Mouse (Mus musculus) intestine, embryonic 16.5 days (tissue): ENCODE data around the gene Dhx40. TPM values are rescaled to one million over a fixed set of nuclear protein-coding genes. Genes with fewer than 3 reads are reported as not detected.
"Not testable (repeated sequence)": the region's sequence is repeated elsewhere in the genome, so short reads cannot be mapped to it uniquely, and the experiment has no call there.

Source experiments
- ATAC-seq: fragments of 200-750 bp; cut with Nextera tagmentation; 2 replicates; pipeline ENCODE4 v1.8.0; 2017; ENCODE audit warnings: moderate TSS enrichment, moderate library complexity
- H3K27ac ChIP-seq: fragments of 300-500 bp; sonication (generic); 2 replicates; pipeline ENCODE4 v1.5.1; 2014; ENCODE audit warnings: mild to moderate bottlenecking, low read length
- H3K27me3 ChIP-seq: fragments of 300-500 bp; sonication (generic); replicated peaks from 2 replicates; pipeline ENCODE4 v1.6.1; 2014; ENCODE audit warnings: low read length, control low read depth, mixed read lengths; ENCODE audit not compliant: control insufficient read depth, insufficient read depth
- H3K36me3 ChIP-seq: fragments of 300-500 bp; sonication (generic); 2 replicates; pipeline ENCODE4 v1.6.1; 2014; ENCODE audit warnings: low read length, control low read depth; ENCODE audit not compliant: control insufficient read depth, insufficient read depth
- H3K4me1 ChIP-seq: fragments of 300-500 bp; sonication (generic); 2 replicates; pipeline ENCODE4 v1.6.1; 2014; ENCODE audit warnings: low read length, control low read depth, mixed read lengths; ENCODE audit not compliant: control insufficient read depth, insufficient read depth
- H3K4me2 ChIP-seq: fragments of 300-500 bp; sonication (generic); 2 replicates; pipeline ENCODE4 v1.6.1; 2014; ENCODE audit warnings: low read depth, low read length, control low read depth
- H3K4me3 ChIP-seq: fragments of 300-500 bp; sonication (generic); 2 replicates; pipeline ENCODE4 v1.5.1; 2014; ENCODE audit warnings: mild to moderate bottlenecking, low read length
- H3K9ac ChIP-seq: fragments of 300-500 bp; sonication (generic); 2 replicates; pipeline ENCODE4 v1.6.1; 2014; ENCODE audit warnings: low read depth, low read length
- H3K9me3 ChIP-seq: fragments of 300-500 bp; sonication (generic); 2 replicates; pipeline ENCODE4 v1.6.1; 2016; ENCODE audit warnings: low read length, control low read depth; ENCODE audit not compliant: control insufficient read depth
- WGBS: fragments of 180-500 bp; shearing (Covaris S2); extraction: QIAGEN DNeasy Blood & Tissue Kit; methylation state at CpG from one replicate; pipeline ENCODE4 v1.1.7; 2014; 5-methylcytosine and 5-hydroxymethylcytosine counted together
- polyA plus RNA-seq: library from polyadenylated mRNA; unstranded; fragments of >200 nt; fragmentation: Nextera tagmentation; extraction: Ambion mirVana; gene quantifications from 2 replicates; pipeline ENCODE4 v1.2.1, GENCODE M21; 2015

Dhx40 gene
- polyA plus RNA-seq, 1 experiment from 2014 or later: 13.2 TPM

DNA sequence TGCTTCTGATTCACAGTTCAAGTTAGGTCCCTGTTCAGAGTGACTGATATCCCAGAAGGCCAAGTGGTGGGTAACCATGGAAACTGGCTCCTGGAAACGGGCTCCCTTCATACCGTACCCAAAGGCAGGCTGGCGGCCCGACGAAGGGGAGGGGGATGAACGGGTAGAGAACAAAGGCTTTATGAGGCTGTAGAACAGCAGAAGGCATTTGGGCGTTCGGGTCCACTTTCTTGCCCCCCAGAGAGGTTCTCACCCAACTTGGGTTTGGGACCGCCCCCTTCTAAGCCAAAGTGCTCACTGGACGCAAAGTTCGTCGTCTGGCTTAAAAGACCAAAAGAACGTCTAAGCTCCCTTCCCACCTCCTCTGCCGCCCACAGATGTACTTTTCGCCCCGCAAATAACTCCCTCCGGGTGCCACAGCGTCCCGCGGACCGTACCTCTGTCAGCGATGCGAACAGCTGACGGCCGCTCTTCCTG lies 507 bp downstream of the Dhx40 start:
- peak overlapping the region; percentile 84 for H3K4me2 ChIP-seq
- H3K9ac ChIP-seq: peak overlapping the region; percentile 80
- 0% methylated on average over 25 of the region's 25 CpGs for WGBS
- H3K9me3 ChIP-seq: no peaks in the 10 kb centered on the region
- H3K27ac ChIP-seq: peak overlapping the region; percentile 70
- H3K36me3 ChIP-seq: peaks cover 6% of the 10 kb centered on the region; the same call in 1 of the 2 replicates
- no peaks in the 10 kb centered on the region for H3K4me1 ChIP-seq
- peak overlapping the region; percentile 100 for H3K4me3 ChIP-seq
- no peaks in the 10 kb centered on the region for H3K27me3 ChIP-seq
- peak; percentile 71 for ATAC-seq

DNA sequence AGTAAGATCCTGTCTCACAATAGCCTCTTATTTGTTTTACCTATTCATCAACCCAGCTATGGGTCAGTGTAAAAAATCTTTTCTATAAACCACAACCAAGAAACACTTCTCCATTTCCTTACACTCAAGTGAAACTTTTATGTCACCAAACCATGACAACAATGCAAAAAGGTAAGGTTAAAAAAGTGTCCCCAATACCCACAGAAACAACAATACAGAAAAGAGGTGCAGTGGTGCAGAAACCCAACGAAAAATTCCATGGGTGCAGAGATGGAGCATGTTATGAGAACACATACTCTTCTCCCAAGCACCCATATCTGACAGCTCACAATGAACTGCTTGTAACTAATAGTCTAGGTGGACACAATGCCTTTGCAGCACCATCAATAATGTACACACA lies 13.4 kb downstream of the Dhx40 start:
- Histone ChIP-seq H3K4me3 (no peak overlapping the region), H3K9me3 (no peaks in the 10 kb centered on the region), H3K27me3 (no peaks in the 10 kb centered on the region), H3K4me1 (no peaks in the 10 kb centered on the region), H3K36me3 (peaks cover 2% of the 10 kb centered on the region; the same call in 1 of the 2 replicates), H3K4me2 (no peak overlapping the region), H3K27ac (no peak overlapping the region), H3K9ac (no peak overlapping the region)
- 78% methylated on average over 1 of the region's 1 CpGs for WGBS
- no peak for ATAC-seq

DNA sequence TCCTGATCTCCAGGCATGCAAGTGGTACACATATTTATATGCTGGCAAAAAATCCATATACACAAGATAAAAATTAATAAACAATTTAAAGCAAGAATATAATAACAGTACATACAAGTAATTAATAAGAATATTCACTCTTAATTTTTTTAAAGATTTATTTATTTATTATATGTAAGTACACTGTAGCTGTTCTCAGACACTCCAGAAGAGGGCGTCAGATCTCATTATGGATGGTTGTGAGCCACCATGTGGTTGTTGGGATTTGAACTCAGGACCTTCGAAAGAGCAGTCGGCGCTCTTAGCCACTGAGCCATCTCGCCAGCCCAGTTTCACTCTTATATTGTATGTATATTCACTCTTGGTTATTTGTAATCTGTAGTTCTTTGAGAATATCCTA lies 20.1 kb downstream of the Dhx40 start:
- not testable (repeated sequence) for H3K9ac ChIP-seq, H3K36me3 ChIP-seq, H3K27ac ChIP-seq, H3K4me2 ChIP-seq, H3K27me3 ChIP-seq, H3K9me3 ChIP-seq, ATAC-seq, H3K4me3 ChIP-seq, H3K4me1 ChIP-seq
- WGBS: 92% methylated on average over 5 of the region's 5 CpGs

DNA sequence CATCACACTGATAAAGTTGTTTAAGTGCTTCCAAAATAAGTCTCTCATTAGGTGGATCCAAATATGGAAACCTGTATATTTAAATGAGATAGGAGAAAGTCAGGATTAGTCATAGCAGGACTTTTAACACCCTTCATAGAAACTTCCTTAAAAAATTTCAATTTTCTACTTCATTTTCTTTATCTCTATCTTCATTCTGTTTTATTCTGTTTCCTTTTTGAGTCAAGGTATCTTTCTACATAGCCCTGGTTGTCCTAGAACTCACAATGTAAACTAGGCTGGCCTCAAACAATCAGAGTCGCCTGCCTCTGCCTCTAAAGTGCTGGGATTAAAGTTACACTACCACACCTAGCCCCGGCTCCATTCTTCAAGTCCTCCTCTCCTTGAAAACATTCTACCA lies 21.8 kb downstream of the Dhx40 start:
- Histone ChIP-seq H3K4me2 (no peak overlapping the region), H3K4me3 (no peak overlapping the region), H3K9me3 (no peaks in the 10 kb centered on the region), H3K9ac (no peak overlapping the region), H3K27me3 (no peaks in the 10 kb centered on the region), H3K4me1 (no peaks in the 10 kb centered on the region), H3K27ac (no peak overlapping the region), H3K36me3 (no peaks in the 10 kb centered on the region)
- ATAC-seq: no peak
- WGBS: 93% methylated on average over 2 of the region's 2 CpGs

DNA sequence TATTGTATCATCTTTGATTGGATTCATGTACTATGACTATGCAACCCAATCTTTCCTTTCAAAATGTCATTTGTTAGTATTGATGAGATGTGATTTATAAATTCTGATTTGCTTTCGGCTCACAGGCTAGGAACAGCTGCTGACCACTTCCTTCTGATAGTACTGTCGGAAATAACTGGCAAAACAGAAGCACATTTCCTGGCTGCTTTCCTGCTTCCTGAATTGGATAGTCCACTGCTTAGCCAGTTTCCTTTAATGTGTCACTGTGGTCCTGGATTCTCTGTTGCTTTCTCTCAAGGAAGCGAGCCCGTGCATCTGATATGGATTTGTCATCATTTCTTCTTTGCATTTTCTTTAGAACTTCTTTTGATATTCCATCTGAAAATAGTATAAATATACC lies 37.7 kb downstream of the Dhx40 start:
- Histone ChIP-seq H3K9ac (no peak overlapping the region), H3K27ac (no peak overlapping the region), H3K4me2 (no peak overlapping the region), H3K9me3 (no peaks in the 10 kb centered on the region), H3K4me3 (no peak overlapping the region), H3K36me3 (no peaks in the 10 kb centered on the region), H3K27me3 (no peaks in the 10 kb centered on the region), H3K4me1 (no peaks in the 10 kb centered on the region)
- WGBS: 89% methylated on average over 4 of the region's 4 CpGs
- ATAC-seq: no peak

DNA sequence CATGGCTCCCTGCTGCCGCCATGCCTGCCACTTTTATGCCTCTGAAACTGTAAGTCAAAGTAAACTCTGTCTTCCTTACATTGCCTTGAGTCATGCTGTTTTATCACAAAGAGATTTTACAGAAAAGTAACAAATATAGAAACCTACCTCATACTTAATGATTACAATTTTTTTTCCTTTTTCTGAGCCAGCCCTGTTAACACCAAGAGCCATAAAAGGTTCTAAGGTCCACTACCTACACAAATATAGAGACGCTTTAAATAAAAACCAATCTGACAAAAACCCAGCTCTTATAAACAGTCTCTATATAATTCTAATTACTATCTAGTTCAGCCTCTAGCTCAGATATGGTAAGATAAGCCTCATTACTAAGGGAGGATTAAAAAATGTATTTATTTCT lies 43.0 kb downstream of the Dhx40 start:
- ATAC-seq: 0 out of 2 replicates have a peak, but pooled peaks have one; percentile 31
- Histone ChIP-seq H3K27me3 (no peaks in the 10 kb centered on the region), H3K9me3 (no peaks in the 10 kb centered on the region), H3K9ac (no peak overlapping the region), H3K27ac (0 out of 2 replicates have a peak overlapping the region, but pooled peaks have one; percentile 5), H3K4me2 (no peak overlapping the region), H3K4me1 (no peaks in the 10 kb centered on the region), H3K36me3 (no peaks in the 10 kb centered on the region), H3K4me3 (no peak overlapping the region)
- 72% methylated on average over 2 of the region's 2 CpGs for WGBS

DNA sequence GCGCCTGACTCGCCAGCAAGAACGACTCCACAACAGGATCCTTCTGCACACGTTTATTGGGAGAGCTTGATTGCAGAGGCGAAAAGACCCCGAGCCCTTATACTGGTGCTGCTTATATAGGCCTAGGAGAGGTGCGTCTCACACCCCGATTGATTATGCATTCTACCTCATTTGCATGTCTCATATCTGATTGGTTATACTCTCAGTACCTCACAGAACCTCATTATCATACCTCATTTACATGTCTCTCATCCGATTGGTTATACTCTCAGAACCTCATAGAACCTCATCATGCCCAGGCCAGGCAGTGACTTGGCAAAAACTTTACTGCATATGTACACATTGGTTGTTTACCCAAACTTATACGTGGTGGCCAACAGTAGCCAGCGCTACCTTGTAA lies 44.4 kb downstream of the Dhx40 start:
- not testable (repeated sequence) for H3K27me3 ChIP-seq, ATAC-seq, H3K4me3 ChIP-seq, H3K4me2 ChIP-seq, H3K9me3 ChIP-seq, H3K27ac ChIP-seq, H3K36me3 ChIP-seq, H3K9ac ChIP-seq, H3K4me1 ChIP-seq
- WGBS: 94% methylated on average over 11 of the region's 11 CpGs

DNA sequence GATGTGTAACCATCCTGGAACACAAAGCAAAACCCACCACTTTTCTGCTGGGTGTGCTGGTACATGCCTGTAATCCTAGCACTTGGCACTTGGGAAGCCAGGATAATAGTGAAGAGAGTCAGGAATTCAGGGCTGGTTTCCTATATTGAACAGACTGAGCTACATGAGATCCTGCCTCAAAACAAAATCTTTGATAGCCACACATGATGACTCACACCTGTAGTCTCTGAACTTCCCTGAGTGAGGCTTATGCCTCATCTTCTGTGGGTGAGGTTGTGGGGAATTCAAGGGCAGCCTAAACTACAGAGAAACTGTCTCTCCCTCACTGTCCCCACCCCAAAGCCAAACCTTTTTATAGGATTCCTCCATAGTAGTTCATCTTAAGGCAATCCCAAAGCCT lies 47.2 kb downstream of the Dhx40 start:
- Histone ChIP-seq H3K4me1 (peaks cover 1% of the 10 kb centered on the region; the same call in 1 of the 2 replicates), H3K27me3 (no peaks in the 10 kb centered on the region), H3K4me3 (no peak overlapping the region), H3K27ac (no peak overlapping the region), H3K4me2 (no peak overlapping the region), H3K36me3 (no peaks in the 10 kb centered on the region), H3K9me3 (no peaks in the 10 kb centered on the region), H3K9ac (no peak overlapping the region)
- ATAC-seq: no peak

DNA sequence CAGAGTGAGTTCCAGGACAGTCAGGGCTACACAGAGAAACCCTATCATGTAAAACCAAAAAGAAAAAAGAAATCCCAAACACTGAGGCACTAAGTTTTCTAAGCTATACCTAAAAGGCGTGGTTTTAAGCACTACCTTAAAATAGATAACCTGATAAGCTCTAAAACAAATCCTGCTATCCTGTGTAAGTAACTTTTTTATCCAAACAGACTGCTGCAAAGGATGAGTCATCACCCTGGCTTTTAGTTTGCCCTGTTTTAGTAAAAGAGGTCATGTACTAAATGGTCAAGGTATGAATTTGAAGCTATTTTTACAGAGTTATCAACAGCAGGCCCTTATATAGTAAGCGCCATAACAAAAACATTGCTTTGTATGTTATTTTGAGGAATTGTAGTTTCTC lies 47.7 kb downstream of the Dhx40 start:
- H3K27me3 ChIP-seq: no peaks in the 10 kb centered on the region
- H3K4me1 ChIP-seq: peaks cover 3% of the 10 kb centered on the region; the same call in 1 of the 2 replicates
- WGBS: 87% methylated on average over 2 of the region's 2 CpGs
- H3K9me3 ChIP-seq: no peaks in the 10 kb centered on the region
- no peak for ATAC-seq
- no peak overlapping the region for H3K4me2 ChIP-seq
- H3K27ac ChIP-seq: no peak overlapping the region
- H3K36me3 ChIP-seq: no peaks in the 10 kb centered on the region
- H3K4me3 ChIP-seq: no peak overlapping the region
- no peak overlapping the region for H3K9ac ChIP-seq

DNA sequence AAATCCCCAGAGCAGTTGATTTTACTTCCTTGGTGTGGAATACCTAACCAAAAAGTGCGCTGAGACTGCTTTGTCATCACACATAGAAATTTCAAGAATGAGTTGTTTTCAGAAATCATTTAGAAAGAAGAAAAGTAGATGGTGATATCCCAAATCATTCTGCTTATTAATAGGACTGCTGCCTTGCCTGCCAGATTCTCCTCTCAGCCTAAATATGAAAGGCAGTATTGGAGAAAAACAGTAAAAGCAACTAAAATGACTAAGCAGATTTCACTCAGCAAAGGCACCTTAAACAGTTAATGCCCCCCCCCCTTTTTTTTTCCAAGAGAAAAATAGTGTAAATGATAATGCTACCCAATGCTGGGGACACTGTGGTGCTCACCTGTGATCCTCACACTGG lies 48.3 kb downstream of the Dhx40 start:
- WGBS: 94% methylated on average over 1 of the region's 1 CpGs
- no peaks in the 10 kb centered on the region for H3K27me3 ChIP-seq
- H3K9ac ChIP-seq: no peak overlapping the region
- no peak overlapping the region for H3K4me2 ChIP-seq
- peaks cover 3% of the 10 kb centered on the region; the same call in 1 of the 2 replicates for H3K4me1 ChIP-seq
- H3K4me3 ChIP-seq: no peak overlapping the region
- ATAC-seq: no peak
- no peaks in the 10 kb centered on the region for H3K9me3 ChIP-seq
- no peaks in the 10 kb centered on the region for H3K36me3 ChIP-seq
- no peak overlapping the region for H3K27ac ChIP-seq
